Mouse (Mus musculus): Measurements from ENCODE around the gene Simc1.
A peak's percentile ranks its signal among the peaks of the same experiment; 100 is the strongest.

Gene Simc1

GRCm38 (mm10) chr13:54548036-54548435 is 44.5 kb downstream of the Simc1 start:
- DNase-seq = no peak

DNA sequence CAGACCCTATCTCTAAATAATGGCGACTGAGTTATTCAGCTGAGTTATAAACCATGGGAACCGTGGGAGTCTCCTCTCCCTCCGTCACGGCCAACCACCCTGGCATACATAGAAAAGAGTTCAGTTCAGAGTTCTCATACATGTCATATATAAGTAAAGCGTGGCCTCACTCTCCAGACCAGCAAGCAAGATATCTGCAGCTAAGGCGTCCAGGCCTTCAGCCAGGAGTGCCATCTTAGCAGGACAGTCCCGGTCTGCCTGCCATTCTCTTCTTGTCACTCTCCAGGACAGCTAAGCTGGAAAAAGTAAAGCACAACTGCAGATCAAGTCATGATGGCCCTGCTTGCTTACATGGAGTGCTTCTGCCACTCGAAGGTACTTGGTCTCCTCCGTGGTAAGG is 52.6 kb downstream of the Simc1 start:
- DNase-seq = no peak

DNA sequence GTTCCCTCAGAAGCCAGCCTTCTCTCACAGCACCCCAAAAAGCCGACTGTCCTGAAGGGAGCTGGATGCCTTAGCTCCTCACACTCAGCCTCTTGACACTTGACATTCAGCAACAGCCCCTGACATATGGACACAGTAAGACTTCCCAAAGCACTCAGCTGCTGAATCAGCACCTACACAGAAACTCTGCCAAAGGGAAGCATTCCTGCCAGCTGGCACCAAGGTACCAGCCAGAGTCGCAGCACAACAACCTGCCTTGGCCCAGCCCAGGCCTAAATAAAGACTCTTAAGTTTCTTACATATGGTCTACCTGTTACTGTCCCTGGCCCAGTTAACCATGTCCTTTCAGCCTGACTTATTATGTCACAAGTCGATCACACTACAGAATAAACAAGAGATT is 53.2 kb downstream of the Simc1 start:
- peak; percentile 94 to 96 for DNase-seq

DNA sequence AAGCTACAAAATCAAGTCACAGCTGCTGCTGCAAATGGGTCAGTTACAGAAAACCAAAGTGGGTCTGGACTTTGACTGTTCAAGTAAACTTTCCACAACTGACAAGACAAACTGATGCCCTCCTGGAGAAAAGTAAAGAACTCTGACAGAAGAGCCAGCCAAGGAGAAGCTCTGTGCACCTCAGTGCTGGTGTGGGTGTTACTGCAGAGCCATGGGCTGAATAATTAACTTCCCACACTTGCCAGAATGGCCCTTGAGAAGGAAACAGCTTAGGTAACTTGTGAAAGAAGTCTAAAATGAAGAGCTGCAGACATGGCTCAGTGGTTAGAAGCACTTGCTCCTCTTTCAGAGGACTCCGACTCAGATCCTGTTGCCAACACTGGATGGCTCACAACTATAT is 54.1 kb downstream of the Simc1 start:
- DNase-seq = no peak

DNA sequence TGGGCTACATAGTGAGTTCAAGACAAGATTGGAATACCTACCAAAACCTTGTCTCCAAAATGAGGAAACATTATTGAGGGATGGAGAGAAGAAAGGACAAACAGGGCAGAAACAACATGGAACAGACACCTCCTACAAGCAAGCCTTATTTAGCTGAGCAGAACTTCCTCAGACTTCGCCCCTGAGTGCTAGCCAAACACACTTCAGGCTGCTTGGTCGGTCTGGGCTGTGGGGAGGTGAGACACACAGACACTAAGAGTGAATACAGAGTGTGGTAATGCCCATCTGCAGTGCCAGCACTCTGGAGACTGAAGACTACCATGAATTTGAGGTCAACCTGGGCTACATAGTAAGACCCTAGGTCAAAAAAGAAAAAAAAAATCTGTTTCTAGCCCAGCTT is 56.1 kb downstream of the Simc1 start:
- DNase-seq = no peak

- no peak for DNase-seq
Observed at GRCm38 (mm10) chr13:54560608-54561007, 57.0 kb downstream of the Simc1 start.

DNA sequence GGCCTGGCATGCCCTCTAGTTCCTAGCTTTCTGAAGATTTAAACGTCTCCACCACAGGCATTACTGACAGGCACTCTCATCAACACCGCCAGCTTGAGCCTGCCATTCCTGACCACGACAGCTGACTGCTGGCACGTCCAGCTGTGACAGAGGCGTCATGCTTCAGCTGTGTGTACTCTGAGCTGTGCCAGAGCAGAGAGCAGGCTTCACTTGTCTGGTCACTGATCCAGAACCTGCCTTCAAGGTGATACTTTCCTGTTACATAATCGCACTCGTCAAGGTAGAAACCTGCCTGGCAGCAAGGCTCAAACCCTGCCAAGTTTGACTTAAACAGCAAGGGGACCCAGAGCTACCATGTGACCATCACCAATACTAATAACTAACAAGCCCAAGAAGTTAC is 59.0 kb downstream of the Simc1 start:
- DNase-seq = no peak

GRCm38 (mm10) chr13:54564232-54565200 is 60.9 kb downstream of the Simc1 start:
- peak in 1 of 2 experiments; percentile 45 for DNase-seq

GRCm38 (mm10) chr13:54565201-54565581 is 61.6 kb downstream of the Simc1 start, which contains the start of gene 4833439L19Rik:
Gene 4833439L19Rik (minus strand): TSS chr13:54565435.
- DNase-seq = peak; percentile 97

- DNase-seq = peak; percentile 71 to 80
Observed at GRCm38 (mm10) chr13:54565594-54566345, 62.2 kb downstream of the Simc1 start.

GRCm38 (mm10) chr13:54568380-54568779 is 64.8 kb downstream of the Simc1 start:
- DNase-seq = no peak

DNA sequence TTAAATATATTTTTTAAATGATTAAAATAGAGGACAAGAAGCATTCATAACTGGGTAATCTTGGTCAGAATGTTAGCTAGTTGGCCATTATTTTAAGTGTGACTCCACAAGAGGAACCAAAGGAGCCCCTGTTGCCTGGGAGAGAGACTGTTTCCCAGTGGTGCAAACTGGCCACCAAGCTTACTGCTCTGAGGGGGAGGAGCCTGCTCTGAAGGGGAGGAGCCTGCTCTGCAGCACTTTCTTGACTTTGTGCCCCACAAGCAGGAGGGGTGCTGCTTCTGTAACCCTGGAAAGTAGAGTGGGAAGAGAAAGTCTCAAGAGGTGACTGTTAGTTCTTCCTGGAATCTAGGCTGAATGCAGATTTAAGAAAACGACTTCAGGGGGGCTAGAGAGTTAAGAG is 65.7 kb downstream of the Simc1 start:
- DNase-seq = no peak

GRCm38 (mm10) chr13:54570736-54571135 is 67.2 kb downstream of the Simc1 start:
- no peak for DNase-seq

GRCm38 (mm10) chr13:54571637-54572036 is 68.1 kb downstream of the Simc1 start:
- DNase-seq = no peak

DNA sequence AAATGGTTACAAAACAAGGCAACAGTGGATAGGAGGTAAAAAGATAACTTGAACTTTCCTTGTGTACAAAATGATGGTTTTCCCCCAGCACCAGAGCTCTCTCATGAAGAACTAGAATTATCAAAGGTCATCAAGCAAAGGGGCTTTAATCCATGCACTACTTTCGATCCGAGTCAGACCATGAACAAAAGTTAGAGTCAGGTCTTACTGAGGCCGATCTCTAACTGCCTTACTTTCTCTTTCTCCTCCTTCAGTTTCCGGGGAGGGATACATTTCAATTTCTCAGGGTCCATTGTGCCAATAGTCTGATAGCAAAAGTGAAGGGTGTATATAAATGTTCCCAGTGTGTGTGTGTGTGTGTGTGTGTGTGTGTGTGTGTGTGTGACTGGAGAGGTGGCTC is 69.0 kb downstream of the Simc1 start:
- no peak for DNase-seq

DNA sequence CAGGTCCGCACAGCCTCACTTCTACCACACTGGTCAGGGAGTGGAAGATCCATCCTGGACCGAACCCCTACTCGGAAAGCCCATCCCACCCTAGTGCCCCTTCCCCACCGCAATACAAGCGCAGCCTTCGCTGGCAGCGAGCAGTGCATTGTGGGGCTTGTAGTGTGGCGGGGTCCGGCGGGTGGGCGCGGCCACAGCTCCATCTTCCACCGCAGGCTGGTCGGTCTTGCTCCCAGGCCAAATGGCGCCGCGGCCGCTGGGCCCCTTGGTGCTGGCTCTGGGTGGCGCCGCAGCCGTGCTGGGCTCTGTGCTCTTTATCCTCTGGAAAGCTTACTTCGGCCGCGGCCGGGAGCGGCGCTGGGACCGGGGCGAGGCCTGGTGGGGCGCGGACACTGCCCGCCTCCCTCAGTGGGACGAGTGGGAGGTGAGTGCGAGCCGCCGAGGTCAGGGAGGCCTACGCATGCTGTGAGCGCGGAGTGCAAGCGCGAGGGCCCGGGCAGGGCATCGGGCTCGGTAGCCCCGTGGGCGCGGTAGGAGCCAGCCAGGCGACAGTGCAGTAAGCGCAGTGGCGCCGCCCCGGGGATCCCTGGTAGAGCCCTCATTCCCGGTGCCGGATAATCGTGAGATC is 71.4 kb downstream of the Simc1 start, which contains the start of gene Arl10:
Gene Arl10, plus strand, starts transcription at position 162 of the 628 bp plus-strand sequence.
- DNase-seq = peak; percentile 80 to 85

- no peak for DNase-seq
Observed at GRCm38 (mm10) chr13:54575489-54575888, 71.9 kb downstream of the Simc1 start.

DNA sequence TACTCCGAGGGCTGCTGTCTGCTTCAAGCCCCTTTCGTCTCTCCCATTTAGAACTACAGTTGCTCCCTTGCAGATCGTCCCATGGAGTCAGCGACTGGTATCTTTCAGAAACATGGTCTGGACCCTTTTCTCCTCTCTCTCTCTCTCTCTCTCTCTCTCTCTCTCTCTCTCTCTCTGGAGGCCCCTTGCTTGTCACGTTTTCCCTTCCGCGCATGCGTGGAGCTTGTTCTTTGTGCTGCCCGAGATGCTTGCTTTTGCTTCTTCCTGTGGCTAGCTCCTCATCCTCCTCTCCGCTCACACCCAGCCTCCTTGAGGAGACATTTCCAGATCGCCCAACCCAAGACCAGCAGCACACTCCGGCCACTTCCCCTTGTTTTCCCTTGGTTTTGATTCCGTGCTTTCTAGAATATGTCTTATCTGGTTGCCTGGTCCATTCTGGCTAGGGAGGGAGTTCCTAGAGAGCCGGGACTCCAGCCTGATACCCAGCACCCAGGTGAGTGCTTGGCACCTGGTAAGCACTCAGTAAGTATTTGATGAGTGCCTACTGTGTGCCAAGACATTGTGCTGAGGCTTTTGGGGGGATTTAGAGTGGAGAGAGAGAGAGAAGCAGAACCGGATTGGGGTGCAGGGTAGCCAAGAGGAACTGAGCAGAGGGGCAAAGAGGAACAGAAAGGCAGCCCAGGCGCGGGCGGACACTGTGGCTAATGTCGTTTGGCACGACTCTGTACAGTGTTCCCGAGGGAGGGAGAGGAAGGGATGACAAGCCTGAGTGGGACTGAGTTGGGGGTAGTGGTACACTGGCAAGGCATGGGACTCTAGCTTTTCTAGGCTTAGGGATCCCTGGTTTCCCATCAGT is 74.3 kb downstream of the Simc1 start:
- DNase-seq = no peak

- DNase-seq = no peak
Observed at GRCm38 (mm10) chr13:54581385-54581784, 77.8 kb downstream of the Simc1 start.

DNA sequence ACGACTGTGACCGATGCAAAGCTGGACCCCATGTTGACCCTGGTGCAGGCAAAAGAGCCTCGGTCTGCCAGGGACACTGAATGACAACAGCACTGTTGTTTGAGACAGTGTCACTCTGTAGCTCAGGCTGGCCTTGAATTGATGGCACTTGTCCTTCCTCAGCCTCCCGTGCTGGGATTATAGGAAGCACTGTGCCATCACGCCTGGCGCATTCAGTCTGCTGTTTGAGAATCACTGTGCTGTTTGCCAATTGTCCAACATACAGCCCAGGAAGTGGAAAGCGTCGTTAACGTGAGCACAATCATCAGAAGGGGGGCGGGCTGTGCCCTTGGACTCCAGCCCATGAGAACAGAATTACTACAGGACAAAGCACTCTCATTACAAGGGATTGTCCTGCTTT is 78.5 kb downstream of the Simc1 start:
- DNase-seq = no peak

DNA sequence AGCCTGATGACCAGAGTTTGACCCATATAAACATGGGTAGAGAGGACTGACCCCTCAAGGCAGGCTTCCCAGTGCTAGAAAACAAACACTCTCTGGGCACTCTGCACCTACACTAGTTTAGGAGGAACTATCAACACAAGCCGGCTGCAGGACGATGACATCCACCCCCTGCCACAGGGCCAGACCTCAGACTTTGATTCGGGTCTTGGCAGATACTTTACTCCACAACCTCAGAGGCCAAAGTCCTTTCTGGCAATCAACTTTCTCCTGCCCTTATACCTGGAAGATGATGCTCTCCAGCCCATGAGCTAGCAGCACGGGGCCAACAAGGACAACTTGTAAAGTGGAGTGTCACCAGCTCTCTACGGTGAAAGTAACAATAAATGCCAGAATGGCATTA is 79.3 kb downstream of the Simc1 start:
- DNase-seq = no peak

DNA sequence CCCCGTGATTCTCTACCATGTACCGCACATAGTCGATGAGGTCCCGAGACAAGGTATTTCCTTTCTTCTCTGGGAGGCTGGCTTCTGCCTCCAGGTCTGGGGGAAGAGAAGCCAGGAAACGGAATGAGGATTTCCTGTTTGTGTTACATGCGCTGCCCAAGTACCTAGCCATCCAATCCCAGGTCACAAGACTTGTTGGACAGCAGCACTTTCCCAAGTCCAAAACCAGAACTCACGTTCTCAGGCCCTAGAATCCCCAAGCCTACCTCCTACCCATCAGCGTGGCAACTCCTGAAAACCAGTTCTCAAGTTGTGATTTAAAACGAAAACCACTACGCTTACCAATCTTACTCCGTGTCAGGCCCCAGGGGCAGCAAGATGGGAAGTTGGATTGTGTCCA is 82.3 kb downstream of the Simc1 start:
- DNase-seq = no peak

All from cerebellum, postnatal 14 days (tissue).